Mouse (Mus musculus) lung, adult 2 months (tissue): Measurements from ENCODE around the gene Atf7. TPM values are rescaled to one million over a fixed set of nuclear protein-coding genes. Genes with fewer than 3 reads are reported as not detected.

ENCODE experiments used
- DNase-seq: peaks from one replicate; pipeline ENCODE4 v3.0.0; 2022
- H3K4me1 ChIP-seq: fragments of 200-500 bp; 2 replicates; pipeline ENCODE4 v1.6.1; 2011; ENCODE audit warnings: low read length; ENCODE audit not compliant: control insufficient read depth, insufficient read depth
- H3K4me3 ChIP-seq: fragments of 200-500 bp; replicated peaks from 2 replicates; pipeline ENCODE3; 2011; ENCODE audit warnings: low read depth, mild to moderate bottlenecking, control low read depth, low read length; ENCODE audit errors: extremely low read depth
- CTCF ChIP-seq: fragments of 200-500 bp; IDR thresholded peaks from 2 replicates; pipeline ENCODE4 v1.5.1; 2011; ENCODE audit warnings: mild to moderate bottlenecking, low read length, control low read depth; ENCODE audit not compliant: insufficient read depth
- POLR2A ChIP-seq: fragments of 200-500 bp; IDR thresholded peaks from 2 replicates; pipeline ENCODE4 v1.6.1; 2011; ENCODE audit warnings: low read depth, mild to moderate bottlenecking, control low read depth, low read length, borderline replicate concordance; ENCODE audit errors: extremely low read depth
- WGBS: fragments of 180-500 bp; shearing (Covaris S2); methylation state at CpG from one replicate; pipeline ENCODE4 v1.1.7; 2018; 5-methylcytosine and 5-hydroxymethylcytosine counted together
- polyA plus RNA-seq: library from polyadenylated mRNA; depleted of rRNA; stranded (reverse); fragments of >200 nt; gene quantifications from 2 replicates; pipeline ENCODE4 v1.2.3, GENCODE M21; 2012

Atf7 gene
- polyA plus RNA-seq, 1 experiment: 119 TPM

DNA sequence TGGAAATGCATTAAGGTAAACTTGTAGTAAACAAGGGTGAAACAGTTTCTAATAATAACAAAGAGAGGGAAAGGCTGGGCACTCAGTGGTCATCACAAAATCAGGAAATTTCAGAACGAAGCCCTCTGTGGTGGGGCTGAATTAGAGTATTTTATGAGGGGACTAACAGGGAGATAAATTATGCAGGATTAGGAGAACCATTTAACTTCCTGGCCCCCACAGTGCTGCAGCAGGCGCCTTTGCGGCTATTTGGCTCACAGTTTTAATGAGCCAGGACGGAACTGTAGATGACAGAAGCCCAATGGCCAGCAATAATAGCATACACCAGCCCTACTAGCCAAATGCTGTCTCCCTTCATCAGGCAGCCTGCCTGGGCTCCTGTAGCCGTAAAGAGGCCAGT lies 61.6 kb downstream of the Atf7 start:
- Histone ChIP-seq H3K4me1 (no peaks in the 10 kb centered on the region), H3K4me3 (no peak overlapping the region)
- TF ChIP-seq POLR2A (no peak), CTCF (no peak)
- WGBS: 91% methylated on average over 5 of the region's 5 CpGs
- DNase-seq: no peak

DNA sequence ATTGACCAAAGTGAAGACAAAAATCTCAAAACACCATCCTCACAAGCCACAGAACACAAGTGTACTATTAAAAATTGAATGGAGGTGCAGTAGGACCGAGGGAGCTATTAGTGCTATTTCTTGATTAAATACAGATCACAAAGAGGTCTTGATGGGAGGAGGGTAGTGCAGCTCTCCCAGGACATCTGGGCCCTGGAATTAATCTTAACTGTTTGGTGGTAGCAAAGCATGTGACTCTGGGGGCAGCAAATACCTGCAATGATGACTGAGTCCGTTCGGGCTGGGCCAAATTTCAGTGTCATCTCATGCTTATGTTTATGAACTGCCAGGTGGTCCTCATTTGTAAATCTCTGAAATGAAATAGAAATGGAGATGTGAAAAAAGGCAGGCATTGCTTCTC lies 62.2 kb downstream of the Atf7 start:
- TF ChIP-seq POLR2A (no peak), CTCF (no peak)
- no peak for DNase-seq
- Histone ChIP-seq H3K4me3 (no peak overlapping the region), H3K4me1 (no peaks in the 10 kb centered on the region)
- WGBS: 89% methylated on average over 3 of the region's 3 CpGs

DNA sequence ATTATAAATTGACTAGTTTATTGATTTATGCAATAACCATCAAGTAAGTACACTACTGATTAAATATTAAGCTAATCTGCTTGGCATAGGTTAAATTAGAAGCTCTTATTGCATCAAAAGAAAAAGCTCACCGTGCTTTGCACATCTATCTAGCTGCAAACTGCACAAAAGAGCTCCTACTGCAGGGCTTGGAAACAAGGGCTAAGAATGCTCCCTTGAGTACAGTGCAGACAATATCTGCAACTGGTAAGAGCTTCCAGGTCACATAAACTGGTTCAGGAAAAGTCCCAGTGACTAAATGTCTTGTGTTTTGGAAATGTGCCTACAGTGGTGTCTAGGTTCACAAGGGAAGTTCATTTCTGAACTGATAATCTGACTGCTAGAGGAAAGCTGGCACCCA lies 62.8 kb downstream of the Atf7 start:
- Histone ChIP-seq H3K4me1 (no peaks in the 10 kb centered on the region), H3K4me3 (no peak overlapping the region)
- TF ChIP-seq CTCF: no peak
- no peak for TF ChIP-seq POLR2A
- WGBS: 87% methylated on average over 1 of the region's 1 CpGs
- no peak for DNase-seq

DNA sequence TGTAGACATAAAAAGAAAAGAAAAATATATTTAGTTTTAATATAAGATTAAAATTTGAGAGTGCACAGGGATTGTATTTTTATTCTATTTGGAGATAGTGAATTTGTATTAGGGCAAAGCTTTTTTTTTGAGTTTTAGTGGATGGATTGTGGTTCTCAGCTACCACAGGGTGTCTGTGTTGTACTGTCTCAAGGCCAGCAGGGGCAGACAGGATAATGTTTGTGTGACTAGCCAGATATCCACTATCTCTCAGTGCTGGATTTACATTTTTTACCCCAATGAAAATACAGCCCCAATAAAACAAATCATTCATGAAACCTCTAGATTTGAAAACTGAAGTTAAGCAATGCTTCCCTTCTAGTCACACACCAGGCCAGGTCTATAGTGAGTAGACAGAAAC lies 67.7 kb downstream of the Atf7 start:
- H3K4me1 ChIP-seq: no peaks in the 10 kb centered on the region
- no peak for DNase-seq
- TF ChIP-seq POLR2A: no peak
- TF ChIP-seq CTCF: no peak
- no peak overlapping the region for H3K4me3 ChIP-seq

DNA sequence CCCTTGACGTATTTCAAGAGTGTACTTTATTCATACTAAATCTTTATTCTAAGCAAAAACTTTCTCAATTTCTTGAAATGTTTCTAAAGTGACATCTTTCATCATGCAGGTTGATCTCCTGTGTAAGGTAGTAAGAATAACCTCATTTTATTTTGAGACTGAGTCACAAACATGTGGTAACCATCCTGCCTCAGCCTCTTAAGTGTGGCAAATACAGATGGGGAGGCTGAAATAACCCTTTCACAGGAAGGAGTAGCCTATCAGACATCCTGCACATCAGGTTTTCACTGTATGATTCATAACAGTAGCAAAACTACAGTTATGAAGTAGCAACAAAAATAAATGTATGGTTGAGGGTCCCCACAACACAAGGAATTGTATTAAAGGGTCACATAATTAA lies 69.7 kb downstream of the Atf7 start:
- WGBS: 94% methylated on average over 1 of the region's 1 CpGs
- no peaks in the 10 kb centered on the region for H3K4me1 ChIP-seq
- no peak for DNase-seq
- H3K4me3 ChIP-seq: no peak overlapping the region
- no peak for TF ChIP-seq POLR2A
- TF ChIP-seq CTCF: no peak

DNA sequence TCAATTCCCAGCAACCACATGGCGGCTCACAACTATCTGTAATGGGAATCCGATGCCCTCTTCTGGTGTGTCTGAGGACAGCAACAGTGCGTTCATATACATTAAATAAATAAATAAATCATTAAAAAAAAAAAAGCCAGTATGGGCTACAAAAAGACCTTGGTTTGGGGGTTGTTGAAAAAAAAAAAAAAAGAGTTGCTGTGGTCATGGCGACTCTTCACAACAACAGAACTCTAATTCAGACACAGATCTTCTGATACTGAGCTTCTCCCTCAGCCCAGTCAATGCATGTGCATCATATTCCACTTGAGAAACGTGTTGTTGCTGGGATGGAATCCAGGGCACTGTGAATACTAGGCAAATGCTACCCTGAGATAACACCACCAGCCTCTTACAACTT lies 72.7 kb downstream of the Atf7 start:
- H3K4me3 ChIP-seq: no peak overlapping the region

DNA sequence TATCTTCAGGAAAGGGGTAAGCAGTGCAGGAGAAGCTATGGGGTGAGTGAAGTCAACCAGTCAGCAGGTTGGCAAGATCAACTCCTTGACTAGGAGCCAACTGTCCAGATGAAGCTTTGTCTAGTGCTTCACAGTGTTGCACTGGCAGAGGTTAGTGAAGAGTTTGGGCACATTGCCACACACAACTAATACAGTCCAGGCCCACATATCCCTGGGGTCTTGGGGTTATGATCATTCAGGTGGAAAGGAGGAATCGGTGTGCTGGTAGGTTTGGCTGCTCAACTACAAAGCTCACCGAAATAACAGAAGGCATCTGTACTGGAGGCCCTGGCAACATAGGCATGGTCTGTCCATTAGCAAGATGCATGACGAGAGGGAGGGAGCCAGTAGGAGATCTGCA lies 77.8 kb downstream of the Atf7 start:
- DNase-seq: no peak
- no peak overlapping the region for H3K4me3 ChIP-seq
- peaks cover 4% of the 10 kb centered on the region for H3K4me1 ChIP-seq
- 87% methylated on average over 3 of the region's 3 CpGs for WGBS
- TF ChIP-seq CTCF (no peak), POLR2A (no peak)

More for the DNA sequence above, 72.7 kb downstream of the Atf7 start:
- WGBS: 94% methylated on average over 5 of the region's 5 CpGs
- DNase-seq: no peak
- TF ChIP-seq CTCF (no peak), POLR2A (no peak)
- no peaks in the 10 kb centered on the region for H3K4me1 ChIP-seq

DNA sequence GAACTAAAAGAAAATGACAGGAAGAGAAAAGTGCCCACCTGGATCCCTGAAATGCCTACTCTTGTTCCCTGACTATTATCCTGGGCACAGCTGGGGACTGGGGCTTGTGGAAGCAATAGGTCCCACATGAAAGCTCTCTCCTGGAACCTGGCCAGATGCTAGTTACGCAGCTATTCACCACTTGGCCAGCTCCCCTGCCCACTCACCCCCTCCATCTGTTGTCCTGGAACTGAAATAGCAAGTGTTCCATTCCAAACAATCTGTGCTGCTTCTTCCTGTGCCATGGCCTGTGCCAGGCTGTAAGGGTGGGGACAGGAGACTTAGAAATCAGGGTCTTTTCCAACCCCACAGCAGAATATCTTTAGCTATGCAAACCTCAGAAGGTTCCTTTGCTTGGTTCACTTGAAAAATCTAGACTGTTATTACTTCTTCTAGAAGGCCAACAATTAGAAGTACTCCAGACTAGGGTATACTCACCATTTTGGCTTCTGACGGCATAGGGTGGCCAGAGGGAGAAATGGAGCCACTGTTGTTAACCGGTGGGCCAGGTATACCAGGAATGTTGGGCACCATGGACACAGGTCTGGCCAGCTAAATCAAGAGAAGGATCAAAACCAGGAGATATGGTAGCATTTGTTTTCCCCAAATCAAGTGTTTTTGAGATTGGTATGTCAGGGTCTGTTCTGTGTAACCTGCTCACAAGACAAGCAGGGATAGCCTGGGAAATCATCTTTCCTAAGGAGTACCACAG lies 78.4 kb downstream of the Atf7 start:
- H3K4me3 ChIP-seq: no peak overlapping the region
- DNase-seq: no peak
- WGBS: 63% methylated on average over 3 of the region's 3 CpGs
- TF ChIP-seq POLR2A (no peak), CTCF (no peak)
- H3K4me1 ChIP-seq: peaks cover 4% of the 10 kb centered on the region

DNA sequence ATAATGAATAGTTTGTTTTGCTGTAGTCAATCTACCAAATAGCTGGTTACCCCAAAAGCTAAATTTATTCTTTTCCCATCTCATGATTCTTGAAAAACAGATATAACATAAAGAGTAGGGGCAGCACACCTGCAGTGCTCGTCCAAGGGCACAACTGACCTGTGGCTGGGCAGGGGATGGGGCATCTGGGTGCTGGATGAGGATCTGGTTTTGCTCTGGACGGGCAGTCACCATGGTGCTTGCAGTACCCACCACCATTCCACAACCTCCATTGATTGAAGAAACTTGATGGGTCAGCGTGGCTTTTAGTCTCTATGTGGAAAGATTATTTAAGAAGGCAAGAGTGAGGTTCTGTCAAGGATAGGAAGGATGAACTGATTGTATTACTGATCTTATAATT lies 79.0 kb downstream of the Atf7 start:
- WGBS: 87% methylated on average over 3 of the region's 3 CpGs
- H3K4me1 ChIP-seq: peaks cover 4% of the 10 kb centered on the region
- H3K4me3 ChIP-seq: no peak overlapping the region
- TF ChIP-seq POLR2A (no peak), CTCF (no peak)
- DNase-seq: no peak

DNA sequence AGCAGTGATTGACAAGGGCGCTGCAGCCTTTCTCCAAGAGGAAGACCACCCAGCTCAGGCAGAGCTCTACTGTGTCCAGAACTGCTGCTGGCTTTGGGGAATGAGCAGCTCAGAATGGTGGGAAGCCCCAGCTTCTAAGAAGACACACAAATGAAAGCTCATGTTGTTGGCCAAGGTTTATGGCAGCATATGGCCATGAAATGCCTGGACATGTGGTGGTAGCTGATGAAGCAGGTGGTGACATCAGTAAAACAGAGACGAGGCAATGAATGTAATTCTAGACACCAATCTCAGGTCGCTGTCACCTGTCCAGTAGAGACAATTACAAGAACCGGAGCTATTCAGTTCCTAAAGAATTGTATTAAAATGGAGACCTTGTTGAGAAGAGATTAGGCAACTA lies 80.5 kb downstream of the Atf7 start:
- TF ChIP-seq POLR2A (no peak), CTCF (no peak)

More for the DNA sequence above, 80.5 kb downstream of the Atf7 start:
- no peak for DNase-seq
- 95% methylated on average over 4 of the region's 4 CpGs for WGBS
- Histone ChIP-seq H3K4me1 (peaks cover 4% of the 10 kb centered on the region), H3K4me3 (no peak overlapping the region)
